Mouse (Mus musculus): Measurements from ENCODE around the gene Ubxn11.

GRCm38 (mm10) chr4:134172391-134172790, 70.0 kb downstream of the Ubxn11 start:
- TF ChIP-seq CTCF (IDR thresholded peaks at IDR 0.05; ENCODE audit: low read depth), result no peak
- TF ChIP-seq EP300 (optimal IDR thresholded peaks at IDR 0.05), result no peak
